Mouse (Mus musculus) WW6 (cell line): ENCODE data around the gene Rab5if.
"Not testable (repeated sequence)": the region's sequence is repeated elsewhere in the genome, so short reads cannot be mapped to it uniquely, and the experiment has no call there.

Experiments
- DNase-seq: peaks from one replicate; pipeline ENCODE4 v3.0.0-alpha.2; 2013; ENCODE audit warnings: low read depth, low spot score

Gene Rab5if

DNA sequence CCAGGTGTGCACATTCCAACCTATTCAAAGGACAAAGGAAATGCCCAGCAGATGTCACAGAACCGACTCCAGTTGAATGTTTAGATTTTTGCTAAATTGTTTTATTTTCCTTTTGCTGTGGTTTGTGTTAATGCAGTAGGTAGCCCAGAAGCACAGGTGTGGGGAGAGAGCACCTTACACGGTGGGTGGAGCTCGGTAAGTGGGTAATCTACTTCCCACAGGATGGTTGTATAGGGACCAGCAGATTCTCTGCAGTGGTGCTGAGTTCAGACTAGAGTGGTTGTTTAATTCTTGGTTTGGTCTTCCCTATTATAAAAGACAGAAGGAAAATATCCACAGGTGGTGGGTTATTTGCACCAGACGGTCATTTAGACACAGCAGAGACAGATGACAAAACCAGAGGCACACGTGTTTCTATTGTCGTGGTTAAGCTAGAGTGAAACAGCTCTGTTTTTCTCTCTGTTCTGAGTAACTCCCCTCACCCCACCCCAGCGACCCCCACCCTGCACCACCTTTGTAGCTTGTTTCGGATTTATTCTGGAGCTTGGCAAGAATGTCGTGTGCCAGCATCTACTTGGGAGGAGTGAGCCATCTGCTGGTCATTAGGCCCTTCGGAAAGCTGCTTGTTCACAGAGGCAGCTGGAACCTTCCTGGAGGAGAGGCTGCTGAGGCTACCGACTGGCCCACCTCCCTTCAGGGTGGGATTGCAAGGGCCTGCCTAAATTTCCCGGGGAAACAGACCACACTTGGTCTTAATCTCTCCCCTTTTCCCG lies 8.7 kb upstream of the Rab5if start:
- not testable (repeated sequence) for DNase-seq

DNA sequence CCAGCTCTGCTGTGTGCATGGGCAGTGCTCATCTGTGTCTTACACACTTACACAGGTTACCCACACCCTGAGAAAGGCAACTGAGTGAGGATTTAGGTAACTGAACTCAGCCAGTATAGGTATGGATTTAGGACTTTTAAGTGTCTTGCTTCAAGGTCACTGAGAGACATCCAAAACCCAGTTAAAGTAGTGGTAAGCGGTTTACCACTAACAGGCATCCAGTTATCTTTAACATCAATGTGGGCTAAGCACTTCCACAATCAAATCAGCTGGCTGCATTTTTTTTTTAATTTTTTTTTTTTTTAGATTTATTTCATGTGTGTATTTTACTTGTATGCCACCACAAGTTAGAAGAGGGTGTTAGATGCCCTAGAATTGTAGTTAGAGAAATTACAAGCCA lies 6.6 kb upstream of the Rab5if start:
- no peak for DNase-seq

DNA sequence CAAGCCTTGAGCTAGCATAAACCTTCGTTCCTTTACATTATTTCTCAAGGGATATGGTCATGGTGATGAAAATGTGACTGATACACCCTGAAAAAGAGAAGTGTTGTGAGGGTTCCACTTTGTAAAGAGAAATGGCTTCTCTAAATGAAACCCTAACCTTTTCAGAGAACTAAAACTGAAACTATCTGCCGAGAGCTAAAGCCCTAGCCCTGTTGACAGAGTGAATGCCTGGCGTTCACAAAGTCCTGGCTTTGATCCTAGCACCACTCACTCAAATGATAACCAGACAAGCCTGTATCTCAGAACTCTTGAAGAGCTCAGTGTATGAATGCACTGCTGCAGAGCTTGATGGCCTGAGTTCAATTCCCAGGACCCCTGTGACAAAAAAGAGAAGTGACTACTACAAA lies 5.5 kb upstream of the Rab5if start:
- DNase-seq: no peak

GRCm38 (mm10) chr2:156857835-156858234 lies 5.1 kb upstream of the Rab5if start, which contains the start of gene 4930518I15Rik:
Gene 4930518I15Rik (minus strand): TSS chr2:156857946.
- no peak for DNase-seq

- no peak for DNase-seq
Measured at GRCm38 (mm10) chr2:156858671-156859070, 4.3 kb upstream of the Rab5if start.

DNA sequence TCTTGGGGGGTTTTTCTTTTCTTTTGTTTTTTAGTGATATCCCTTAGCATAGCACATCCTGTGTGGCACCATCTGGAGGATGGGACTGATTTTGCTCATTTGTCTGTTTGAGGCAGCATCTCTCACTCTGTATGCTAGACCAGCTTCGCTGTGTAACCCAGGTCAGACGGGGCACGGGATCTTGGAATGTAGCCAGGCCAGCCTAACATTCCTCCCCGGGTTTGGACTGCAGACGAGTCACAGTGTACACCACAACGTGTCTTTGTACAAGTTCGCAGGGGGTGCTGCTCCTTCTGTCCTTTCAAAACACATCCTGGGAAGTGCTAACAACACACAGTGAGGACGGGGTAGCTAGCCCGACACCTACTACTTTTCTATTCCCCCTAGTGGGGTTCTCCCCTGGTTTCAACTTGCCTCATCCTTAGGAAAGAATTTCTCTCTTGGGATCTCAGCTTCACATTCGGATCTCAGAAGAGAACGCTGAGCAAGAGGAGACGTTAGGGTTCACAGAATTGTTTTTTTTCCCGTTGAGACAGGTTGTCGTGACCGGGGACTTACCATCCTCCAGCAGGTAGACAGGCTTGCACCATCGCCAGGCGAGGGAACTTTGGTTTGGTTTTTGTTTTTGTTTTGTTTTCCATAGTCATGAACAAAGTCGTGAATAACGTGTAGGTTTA lies 749 bp upstream of the Rab5if start:
- no peak for DNase-seq

DNA sequence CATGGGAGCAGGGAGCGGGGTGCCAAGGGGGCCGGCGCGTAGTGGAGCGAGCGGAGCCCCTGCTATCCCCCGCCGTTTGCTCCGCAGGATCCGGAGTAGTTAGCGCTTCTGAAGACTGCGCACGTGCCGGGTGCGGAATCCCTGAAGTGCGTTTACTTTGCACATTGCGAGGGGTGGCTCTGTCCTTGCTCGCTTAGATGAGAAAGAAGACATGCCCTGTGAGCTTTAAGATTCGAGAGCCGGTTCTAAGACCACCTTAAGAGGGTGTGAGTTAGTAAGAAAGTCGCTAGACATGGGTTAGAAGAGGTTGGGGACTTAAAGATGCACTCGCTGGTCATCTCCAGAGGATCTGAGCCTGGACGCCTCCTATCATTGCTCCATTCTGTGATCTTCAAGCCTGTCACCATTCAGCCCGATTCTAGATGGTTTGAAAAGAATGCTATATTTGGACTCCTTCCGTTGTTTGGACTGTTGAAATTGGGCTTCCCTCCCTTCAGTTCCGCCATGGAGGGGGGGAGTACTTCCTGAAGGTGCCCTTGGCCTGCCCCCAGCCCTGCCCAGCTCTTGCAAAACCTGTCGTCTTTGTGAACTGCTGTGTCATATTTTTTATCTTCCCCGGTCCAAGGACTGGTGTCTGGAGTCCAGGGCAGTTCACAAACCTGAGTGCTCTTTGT lies 696 bp downstream of the Rab5if start:
- DNase-seq: no peak

- no peak for DNase-seq
Measured at GRCm38 (mm10) chr2:156864481-156864880, 1.6 kb downstream of the Rab5if start.

- DNase-seq: no peak
Measured at GRCm38 (mm10) chr2:156868994-156869393, 6.1 kb downstream of the Rab5if start.

GRCm38 (mm10) chr2:156869554-156869953 lies 6.6 kb downstream of the Rab5if start:
- DNase-seq: no peak

- no peak for DNase-seq
Measured at GRCm38 (mm10) chr2:156870519-156870918, 7.6 kb downstream of the Rab5if start.

GRCm38 (mm10) chr2:156873629-156874028 lies 10.7 kb downstream of the Rab5if start:
- peak; percentile 46 for DNase-seq

GRCm38 (mm10) chr2:156874047-156874759 lies 11.3 kb downstream of the Rab5if start:
- no peak for DNase-seq

- no peak for DNase-seq
Measured at GRCm38 (mm10) chr2:156874760-156875510, 12.0 kb downstream of the Rab5if start.

DNA sequence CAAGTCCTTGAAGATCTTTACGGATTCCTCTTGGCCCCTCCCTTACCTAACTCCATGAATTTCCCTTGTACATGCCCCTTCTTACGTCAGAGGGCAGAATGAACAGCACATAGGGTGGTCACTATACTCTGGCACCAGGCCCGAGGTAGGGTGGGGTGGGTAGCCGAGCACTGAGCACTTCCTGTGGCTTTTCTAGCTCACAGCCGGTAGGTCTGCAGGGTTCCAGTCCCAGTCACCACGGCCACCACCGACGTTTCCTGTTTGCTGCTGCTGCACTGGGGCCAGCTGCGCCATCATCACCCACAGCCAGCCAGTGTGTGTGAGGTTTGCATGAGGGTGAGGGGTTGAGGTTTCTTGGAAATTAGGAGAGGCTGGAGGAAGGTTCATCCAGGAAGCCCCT lies 14.8 kb downstream of the Rab5if start:
- no peak for DNase-seq

GRCm38 (mm10) chr2:156879541-156879940 lies 16.6 kb downstream of the Rab5if start:
- no peak for DNase-seq

GRCm38 (mm10) chr2:156882431-156883001 lies 19.6 kb downstream of the Rab5if start:
- no peak for DNase-seq

GRCm38 (mm10) chr2:156884396-156885211 lies 21.7 kb downstream of the Rab5if start:
- DNase-seq: no peak

GRCm38 (mm10) chr2:156885666-156886065 lies 22.7 kb downstream of the Rab5if start:
- DNase-seq: not testable (repeated sequence)

GRCm38 (mm10) chr2:156886084-156886631 lies 23.2 kb downstream of the Rab5if start:
- no peak for DNase-seq
